Mouse (Mus musculus) forebrain, embryonic 14.5 days (tissue): Measurements from ENCODE around the gene Tlr5. TPM values are rescaled to one million over a fixed set of nuclear protein-coding genes. Genes with fewer than 3 reads are reported as not detected.

Experiments used
- ATAC-seq: fragments of 200-750 bp; cut with Nextera tagmentation; 2 replicates; pipeline ENCODE4 v1.8.0; 2017; ENCODE audit warnings: mild to moderate bottlenecking, moderate library complexity
- DNase-seq: peaks from one replicate; pipeline ENCODE4 v3.0.0-alpha.2; 2015; ENCODE audit warnings: low spot score
- H3K27ac ChIP-seq: fragments of 300-500 bp; sonication (generic); 2 replicates; pipeline ENCODE4 v1.5.1; 2014; ENCODE audit warnings: low read depth, mild to moderate bottlenecking, control low read depth, low read length, moderate library complexity
- H3K27me3 ChIP-seq: fragments of 300-500 bp; sonication (generic); replicated peaks from 2 replicates; pipeline ENCODE4 v1.6.1; 2014; ENCODE audit warnings: low read length, control low read depth, mixed read lengths; ENCODE audit not compliant: control insufficient read depth, insufficient read depth
- H3K36me3 ChIP-seq: fragments of 300-500 bp; sonication (generic); 2 replicates; pipeline ENCODE4 v1.6.1; 2014; ENCODE audit warnings: low read length, control low read depth; ENCODE audit not compliant: control insufficient read depth, insufficient read depth
- H3K4me1 ChIP-seq: fragments of 300-500 bp; sonication (generic); 2 replicates; pipeline ENCODE4 v1.6.1; 2014; ENCODE audit warnings: antibody characterized with exemption, low read length, control low read depth; ENCODE audit not compliant: control insufficient read depth, insufficient read depth
- H3K4me2 ChIP-seq: fragments of 300-500 bp; sonication (generic); 2 replicates; pipeline ENCODE4 v1.6.1; 2014; ENCODE audit warnings: mild to moderate bottlenecking, control low read depth, low read length
- H3K4me3 ChIP-seq: fragments of 300-500 bp; sonication (generic); 2 replicates; pipeline ENCODE4 v1.5.1; 2014; ENCODE audit warnings: low read depth, low read length, control low read depth
- H3K9ac ChIP-seq: fragments of 300-500 bp; sonication (generic); 2 replicates; pipeline ENCODE4 v1.6.1; 2014; ENCODE audit warnings: mild to moderate bottlenecking, low read length, control low read depth, moderate library complexity
- H3K9me3 ChIP-seq: fragments of 300-500 bp; sonication (generic); replicated peaks from 2 replicates; pipeline ENCODE4 v1.6.1; 2016; ENCODE audit warnings: low read length, control low read depth, mixed read lengths; ENCODE audit not compliant: control insufficient read depth
- WGBS: fragments of 180-500 bp; shearing (Covaris S2); extraction: QIAGEN DNeasy Blood & Tissue Kit; methylation state at CpG from one replicate; pipeline ENCODE4 v1.1.7; 2014; 5-methylcytosine and 5-hydroxymethylcytosine counted together
- polyA plus RNA-seq: library from polyadenylated mRNA; unstranded; fragments of >200 nt; fragmentation: Nextera tagmentation; extraction: Ambion mirVana; gene quantifications from 2 replicates; pipeline ENCODE4 v1.2.1, GENCODE M21; 2014

The Tlr5 gene
- polyA plus RNA-seq, 1 experiment from 2014 or later = 0.11 TPM

DNA sequence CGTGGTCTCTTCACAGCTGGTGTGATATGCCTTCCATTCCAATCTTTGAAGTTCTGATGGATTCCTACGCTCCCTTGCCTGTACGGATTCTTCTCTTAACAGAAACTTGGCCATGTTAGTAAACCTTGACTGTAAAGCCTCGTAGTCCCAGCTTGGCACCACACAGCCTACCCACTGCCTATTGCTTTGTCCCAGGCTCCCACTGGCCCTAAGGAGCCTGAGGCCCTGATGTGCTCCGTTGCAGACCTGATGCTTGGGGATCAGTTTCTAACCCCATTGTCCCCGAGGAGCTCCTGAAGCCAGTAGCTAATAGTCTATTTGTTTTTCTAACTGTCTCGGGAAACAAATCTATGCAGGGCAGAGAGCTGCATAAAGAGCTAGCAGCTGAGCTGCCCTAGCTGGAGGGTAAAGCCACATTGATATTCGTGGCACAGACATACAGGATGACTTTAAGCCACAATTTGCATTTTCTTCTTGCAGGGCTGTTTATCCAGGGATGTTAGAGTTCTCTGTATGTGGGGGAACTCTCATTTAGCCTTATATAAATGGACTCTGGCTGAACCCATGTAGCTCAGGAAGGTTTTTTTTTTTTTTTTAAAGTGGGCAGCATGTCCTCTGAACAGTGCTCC lies 35.8 kb upstream of the Tlr5 start:
- Histone ChIP-seq H3K36me3 (no peaks in the 10 kb centered on the region), H3K4me2 (no peak overlapping the region), H3K9ac (no peak overlapping the region), H3K27ac (no peak overlapping the region), H3K4me1 (peaks cover 4% of the 10 kb centered on the region; the same call in 1 of the 2 replicates), H3K9me3 (no peaks in the 10 kb centered on the region), H3K27me3 (no peaks in the 10 kb centered on the region), H3K4me3 (no peak overlapping the region)
- peak; percentile 47 for DNase-seq
- WGBS = 40% methylated on average over 8 of the region's 8 CpGs
- peak; percentile 48; the same call in 1 of the 2 replicates for ATAC-seq

GRCm38 (mm10) chr1:182922824-182923223 lies 31.8 kb upstream of the Tlr5 start:
- Histone ChIP-seq H3K9me3 (no peaks in the 10 kb centered on the region), H3K27ac (no peak overlapping the region), H3K9ac (no peak overlapping the region), H3K4me2 (no peak overlapping the region), H3K27me3 (no peaks in the 10 kb centered on the region), H3K4me1 (peaks cover 4% of the 10 kb centered on the region; the same call in 1 of the 2 replicates), H3K4me3 (no peak overlapping the region), H3K36me3 (no peaks in the 10 kb centered on the region)
- no peak for DNase-seq
- WGBS = 70% methylated on average over 4 of the region's 4 CpGs
- ATAC-seq = no peak

GRCm38 (mm10) chr1:182926465-182926864 lies 28.1 kb upstream of the Tlr5 start:
- WGBS = 93% methylated on average over 6 of the region's 6 CpGs
- DNase-seq = no peak

DNA sequence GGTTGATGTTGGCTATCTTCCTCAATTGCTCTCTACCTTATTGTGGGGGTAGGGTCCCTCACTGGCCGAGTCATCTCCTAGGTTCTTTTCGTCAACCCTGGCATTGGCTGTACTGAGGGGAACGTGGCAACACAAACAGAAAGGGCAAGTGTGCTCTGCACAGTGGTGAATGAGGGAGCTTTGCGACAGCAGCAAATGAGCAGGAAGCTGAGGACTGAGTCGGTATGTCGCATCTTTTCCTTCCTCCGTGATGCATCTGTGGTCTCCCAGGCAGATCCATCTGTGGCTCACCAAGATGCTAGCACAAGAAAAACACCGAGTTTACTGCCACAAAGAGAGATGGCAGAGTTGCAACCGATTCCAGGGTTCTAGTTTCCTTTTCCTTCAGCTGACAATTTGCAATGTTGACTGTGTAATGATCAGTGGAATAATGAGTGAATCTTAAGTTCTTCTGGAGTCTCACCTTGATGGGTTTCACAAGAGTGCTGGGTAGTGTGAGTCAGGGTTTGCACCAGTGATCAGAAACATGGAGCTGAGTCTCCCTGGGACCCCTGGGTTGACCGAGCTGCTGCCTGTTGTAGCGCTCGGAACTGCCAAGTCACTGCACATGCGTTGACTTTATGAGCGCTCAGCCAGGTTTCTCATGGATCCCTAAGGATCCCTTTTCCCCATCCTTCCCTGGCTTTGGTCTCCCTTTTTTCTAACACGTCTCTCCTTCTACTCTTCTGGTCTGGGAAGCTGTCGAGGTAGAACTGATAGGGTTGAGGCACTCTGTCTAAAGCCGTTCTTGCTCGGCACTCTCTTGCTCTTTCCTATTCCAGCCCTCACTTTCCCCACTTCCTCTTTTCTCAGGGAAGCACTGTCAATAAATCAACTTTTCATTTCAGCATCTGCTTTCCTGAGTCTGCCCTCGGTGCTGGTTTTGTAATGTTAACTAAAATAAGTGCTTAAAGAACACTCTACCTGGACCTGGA lies 26.4 kb upstream of the Tlr5 start:
- Histone ChIP-seq H3K27me3 (no peaks in the 10 kb centered on the region), H3K27ac (no peak overlapping the region), H3K9me3 (no peaks in the 10 kb centered on the region), H3K4me3 (no peak overlapping the region), H3K36me3 (no peaks in the 10 kb centered on the region), H3K9ac (no peak overlapping the region), H3K4me1 (no peaks in the 10 kb centered on the region), H3K4me2 (no peak overlapping the region)
- ATAC-seq (no peak), DNase-seq (no peak)
- WGBS = 87% methylated on average over 19 of the region's 19 CpGs

More at GRCm38 (mm10) chr1:182926465-182926864, 28.1 kb upstream of the Tlr5 start:
- Histone ChIP-seq H3K27me3 (no peaks in the 10 kb centered on the region), H3K36me3 (no peaks in the 10 kb centered on the region), H3K9ac (no peak overlapping the region), H3K4me2 (no peak overlapping the region), H3K4me1 (no peaks in the 10 kb centered on the region), H3K27ac (no peak overlapping the region), H3K9me3 (no peaks in the 10 kb centered on the region), H3K4me3 (no peak overlapping the region)
- no peak for ATAC-seq

DNA sequence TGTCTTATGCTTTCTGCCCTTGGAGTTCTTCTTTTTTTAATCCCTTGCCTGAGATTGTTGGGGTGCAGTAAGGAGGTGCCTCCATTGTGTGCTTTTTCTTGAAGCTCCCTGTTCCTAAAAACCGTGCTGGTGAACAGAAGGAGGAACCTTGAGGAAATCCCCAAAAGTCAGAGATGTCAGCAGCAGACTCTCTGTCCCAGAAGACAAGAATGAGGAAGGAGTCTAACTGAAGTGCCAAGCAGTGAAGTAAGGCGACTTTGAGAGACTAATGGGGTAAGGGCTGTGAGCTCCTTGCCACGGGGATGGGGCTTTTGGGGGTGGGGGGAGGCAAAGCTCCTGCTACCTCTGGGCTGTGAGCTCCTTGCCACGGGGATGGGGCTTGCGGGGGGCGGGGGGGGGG lies 19.1 kb upstream of the Tlr5 start:
- Histone ChIP-seq H3K27ac (no peak overlapping the region), H3K4me3 (no peak overlapping the region), H3K4me1 (no peaks in the 10 kb centered on the region), H3K4me2 (no peak overlapping the region), H3K9me3 (no peaks in the 10 kb centered on the region), H3K27me3 (no peaks in the 10 kb centered on the region), H3K36me3 (no peaks in the 10 kb centered on the region), H3K9ac (no peak overlapping the region)
- 51% methylated on average over 6 of the region's 6 CpGs for WGBS
- DNase-seq (no peak), ATAC-seq (no peak)

DNA sequence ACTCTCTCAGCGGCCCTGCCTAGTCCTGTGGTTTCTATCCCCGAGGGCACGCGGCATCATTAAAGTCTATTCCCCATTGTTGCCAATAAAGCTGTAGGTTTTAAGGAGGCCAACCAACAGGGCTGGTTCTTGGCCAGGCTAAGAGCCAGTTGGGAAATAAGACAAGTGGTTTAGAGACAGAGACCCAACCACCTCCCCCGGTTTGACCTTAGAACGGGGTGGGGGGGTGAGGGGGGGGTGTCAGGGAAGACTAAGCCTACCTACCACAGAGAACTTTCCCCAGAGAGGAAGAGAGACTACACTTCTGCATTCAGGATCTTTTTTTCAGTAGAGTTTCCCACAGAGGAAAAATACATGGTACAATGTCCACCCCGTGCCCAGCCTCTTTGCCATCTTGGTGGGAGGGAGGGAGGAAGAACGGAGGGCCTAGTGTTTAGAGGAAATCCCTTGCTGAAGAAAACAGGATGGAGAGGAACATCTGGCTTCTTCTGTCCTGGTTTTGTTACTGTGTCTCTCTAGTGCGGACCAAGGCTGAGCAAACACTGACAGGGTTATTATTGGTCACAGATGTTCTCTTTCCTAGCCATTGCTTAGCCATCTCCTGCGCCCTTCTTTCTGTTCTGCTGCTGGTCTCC lies 17.0 kb upstream of the Tlr5 start:
- Histone ChIP-seq H3K27me3 (no peaks in the 10 kb centered on the region), H3K9me3 (no peaks in the 10 kb centered on the region), H3K4me2 (no peak overlapping the region), H3K9ac (no peak overlapping the region), H3K4me3 (no peak overlapping the region), H3K27ac (no peak overlapping the region), H3K4me1 (peaks cover 3% of the 10 kb centered on the region; the same call in 1 of the 2 replicates), H3K36me3 (no peaks in the 10 kb centered on the region)
- ATAC-seq (no peak), DNase-seq (no peak)
- WGBS = 43% methylated on average over 10 of the region's 10 CpGs

- no peak overlapping the region for H3K4me3 ChIP-seq
- WGBS = 74% methylated on average over 2 of the region's 2 CpGs
- H3K27me3 ChIP-seq = no peaks in the 10 kb centered on the region
- no peaks in the 10 kb centered on the region for H3K9me3 ChIP-seq
- no peaks in the 10 kb centered on the region for H3K36me3 ChIP-seq
- no peak overlapping the region for H3K27ac ChIP-seq
- DNase-seq (no peak), ATAC-seq (no peak)
- H3K9ac ChIP-seq = no peak overlapping the region
- H3K4me1 ChIP-seq = peaks cover 3% of the 10 kb centered on the region; the same call in 1 of the 2 replicates
- no peak overlapping the region for H3K4me2 ChIP-seq
These were observed 12.7 kb upstream of the Tlr5 start for GRCm38 (mm10) chr1:182941921-182942320.

DNA sequence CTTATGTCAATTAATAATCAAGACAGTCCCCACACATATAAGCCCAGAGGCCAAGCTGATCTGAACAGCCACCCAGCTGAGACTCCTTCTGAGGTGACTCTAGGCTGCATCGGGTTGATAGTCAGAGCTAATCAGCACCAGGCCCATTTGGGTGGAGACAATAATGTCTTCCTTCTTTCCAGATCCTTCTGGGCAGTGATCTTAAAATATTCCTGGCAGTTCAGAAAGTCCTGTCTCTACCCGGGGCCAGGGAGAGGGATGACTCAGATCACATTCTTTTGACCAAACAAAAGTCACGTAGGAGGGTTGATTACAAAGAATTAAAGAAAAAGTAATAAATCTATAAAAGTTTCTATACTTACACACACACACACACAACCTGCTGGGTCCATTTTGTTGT lies 10.7 kb upstream of the Tlr5 start:
- no peak overlapping the region for H3K27ac ChIP-seq
- H3K4me1 ChIP-seq = peaks cover 3% of the 10 kb centered on the region; the same call in 1 of the 2 replicates
- no peak overlapping the region for H3K4me2 ChIP-seq
- no peak overlapping the region for H3K9ac ChIP-seq
- ATAC-seq (no peak), DNase-seq (no peak)
- H3K27me3 ChIP-seq = no peaks in the 10 kb centered on the region
- 89% methylated on average over 3 of the region's 3 CpGs for WGBS
- no peaks in the 10 kb centered on the region for H3K36me3 ChIP-seq
- no peaks in the 10 kb centered on the region for H3K9me3 ChIP-seq
- H3K4me3 ChIP-seq = no peak overlapping the region
